Mouse (Mus musculus) left cerebral cortex, postnatal 10 days (tissue): ENCODE data around the gene Unc5b. TPM values are rescaled to one million over a fixed set of nuclear protein-coding genes. Genes with fewer than 3 reads are reported as not detected.
"Not testable (repeated sequence)": the region's sequence is repeated elsewhere in the genome, so short reads cannot be mapped to it uniquely, and the experiment has no call there.

Experiments used
- DNase-seq, 2 experiments: peaks; one replicate each; pipeline ENCODE4 v3.0.0; 2021 to 2022; ENCODE audit warnings: low spot score in 2 of 2, mixed read lengths in 1 of 2; ENCODE audit errors: extremely low spot score in 1 of 2
- intact Hi-C: fragments of 180-260 bp; cut with DNase I; formaldehyde crosslinking; loops from one replicate; pipeline ENCODE4 v1.15.1; 2025
- total RNA-seq, 2 experiments: library from RNA; stranded (reverse); gene quantifications; 2 replicates each; pipeline ENCODE4 v1.2.3; 2021

Unc5b gene
- total RNA-seq, 2 experiments from 2014 or later: 7.6 to 8.3 TPM

GRCm38 (mm10) chr10:60778542-60778941 lies 52.8 kb downstream of the Unc5b start:
- intact Hi-C loops: loop anchor here (2.0 to 5.0 kb wide), 3 partner anchors 49 to 289 kb away; no protein-coding TSS in a partner anchor
- DNase-seq: peak; percentile 5 to 60

- intact Hi-C loops: loop anchor here (5.0 kb wide), 2 partner anchors 52 to 292 kb away; no protein-coding TSS in a partner anchor
Observed at GRCm38 (mm10) chr10:60775473-60775872, 55.9 kb downstream of the Unc5b start.

DNA sequence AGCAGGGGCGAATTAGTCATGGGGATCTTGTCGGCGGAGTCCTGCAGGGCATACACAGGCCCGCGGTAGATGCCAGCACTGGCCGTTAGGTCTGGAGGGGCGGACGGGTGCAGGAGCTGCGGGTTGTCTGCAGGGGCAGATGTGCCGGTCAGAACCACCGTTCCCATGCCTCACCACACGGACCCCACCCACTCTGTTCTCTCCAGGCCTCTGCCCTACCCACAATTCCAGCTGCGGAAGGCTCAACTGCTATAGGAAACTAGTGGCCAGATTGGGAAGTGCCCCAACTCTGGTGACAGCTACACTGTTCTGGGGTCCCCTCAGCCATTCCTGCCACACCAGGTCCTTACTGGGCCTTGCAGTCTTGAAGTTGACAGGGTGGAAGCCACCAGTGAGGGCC lies 56.8 kb downstream of the Unc5b start:
- DNase-seq: no peak
- intact Hi-C loops: loop anchor here (5.0 kb wide), 2 partner anchors 53 to 293 kb away; no protein-coding TSS in a partner anchor

More at GRCm38 (mm10) chr10:60775473-60775872, 55.9 kb downstream of the Unc5b start:
- DNase-seq: no peak

DNA sequence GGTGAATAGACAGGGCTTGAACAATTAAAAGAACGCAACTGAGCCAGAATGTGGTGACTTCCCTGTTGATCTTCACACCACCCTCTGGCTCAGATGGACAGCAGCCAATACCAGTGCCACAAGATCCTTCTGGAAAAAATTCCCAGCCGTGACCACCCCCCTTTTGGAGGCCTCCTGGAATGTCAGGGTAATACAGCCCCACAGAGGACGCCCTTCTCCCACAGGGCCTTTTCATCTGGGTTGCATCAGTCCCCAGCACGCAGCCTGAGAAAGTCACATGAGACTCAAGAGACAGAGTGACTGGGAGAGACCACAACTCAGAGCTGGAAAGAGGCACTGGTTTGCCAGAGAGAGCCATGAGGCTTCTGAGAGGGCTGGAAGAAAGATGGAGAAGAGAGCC lies 60.5 kb downstream of the Unc5b start:
- DNase-seq: no peak
- intact Hi-C loops: no loop called here

- DNase-seq: no peak
- intact Hi-C loops: no loop called here
Observed at GRCm38 (mm10) chr10:60768614-60769013, 62.8 kb downstream of the Unc5b start.

GRCm38 (mm10) chr10:60767400-60767799 lies 64.0 kb downstream of the Unc5b start:
- intact Hi-C loops: no loop called here

GRCm38 (mm10) chr10:60762126-60762525 lies 69.3 kb downstream of the Unc5b start:
- intact Hi-C loops: no loop called here

More at GRCm38 (mm10) chr10:60767400-60767799, 64.0 kb downstream of the Unc5b start:
- no peak for DNase-seq

GRCm38 (mm10) chr10:60760377-60760776 lies 71.0 kb downstream of the Unc5b start:
- DNase-seq: peak; percentile 92 to 94
- intact Hi-C loops: no loop called here

More at GRCm38 (mm10) chr10:60762126-60762525, 69.3 kb downstream of the Unc5b start:
- DNase-seq: no peak

DNA sequence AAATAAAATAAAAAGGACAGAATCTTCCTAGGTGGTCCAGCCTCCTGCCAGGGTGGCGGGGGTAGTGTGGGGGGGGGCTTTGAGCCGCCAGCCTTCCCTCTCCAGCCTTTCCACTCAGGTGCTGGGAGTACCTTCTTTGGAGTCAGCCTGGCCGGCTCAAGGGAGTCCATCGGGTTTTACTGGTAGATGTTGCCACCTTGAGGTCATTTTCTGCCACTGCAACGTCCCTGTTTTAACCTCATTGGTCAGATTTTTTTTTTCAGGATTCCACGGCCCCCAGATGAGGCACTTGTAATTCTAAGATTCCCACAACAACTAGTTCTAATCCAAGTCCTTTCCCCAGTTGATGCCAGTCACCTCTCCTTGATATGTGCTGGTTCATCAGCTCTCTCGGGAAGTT lies 74.4 kb downstream of the Unc5b start:
- intact Hi-C loops: loop anchor here (5.0 to 10.0 kb wide), 4 partner anchors 225 to 612 kb away; no protein-coding TSS in a partner anchor
- peak; percentile 58 to 73 for DNase-seq

DNA sequence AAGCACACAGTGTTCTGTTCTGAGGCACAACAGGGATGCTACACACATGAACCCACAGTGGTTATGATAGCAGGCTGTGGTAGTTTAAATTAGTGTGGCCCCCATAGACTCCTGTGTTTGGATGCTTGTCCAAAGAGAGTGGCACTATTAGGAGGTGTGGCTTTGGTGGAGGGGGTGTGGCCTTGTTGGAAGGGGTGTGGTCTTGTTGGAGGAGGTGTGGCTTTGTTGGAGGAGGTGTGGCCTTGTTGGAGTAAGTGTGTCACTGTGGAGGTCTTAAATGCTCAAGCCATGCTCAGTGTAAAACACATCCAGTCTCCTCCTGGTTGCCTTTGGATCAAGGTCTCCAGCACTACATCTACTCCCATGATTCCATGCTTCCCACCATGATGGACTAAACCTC lies 75.2 kb downstream of the Unc5b start:
- intact Hi-C loops: loop anchor here (5.0 to 10.0 kb wide), 4 partner anchors 224 to 611 kb away; no protein-coding TSS in a partner anchor
- DNase-seq: no peak

- intact Hi-C loops: loop anchor here (5.0 to 10.0 kb wide), 2 partner anchors 67 to 609 kb away; no protein-coding TSS in a partner anchor
- no peak for DNase-seq
Observed at GRCm38 (mm10) chr10:60753941-60754340, 77.4 kb downstream of the Unc5b start.

GRCm38 (mm10) chr10:60753261-60753660 lies 78.1 kb downstream of the Unc5b start:
- intact Hi-C loops: loop anchor here (5.0 to 10.0 kb wide), 2 partner anchors 66 to 608 kb away; no protein-coding TSS in a partner anchor
- no peak for DNase-seq

GRCm38 (mm10) chr10:60752040-60753020 lies 79.1 kb downstream of the Unc5b start, which contains the start of gene Slc29a3:
TSS of gene Slc29a3 (minus strand) at chr10:60752794.
- peak; percentile 89 to 98 for DNase-seq
- intact Hi-C loops: loop anchor here (5.0 to 10.0 kb wide), 2 partner anchors 65 to 608 kb away; no protein-coding TSS in a partner anchor

- no peak for DNase-seq
- intact Hi-C loops: no loop called here
Observed at GRCm38 (mm10) chr10:60747667-60748212, 83.6 kb downstream of the Unc5b start.

DNA sequence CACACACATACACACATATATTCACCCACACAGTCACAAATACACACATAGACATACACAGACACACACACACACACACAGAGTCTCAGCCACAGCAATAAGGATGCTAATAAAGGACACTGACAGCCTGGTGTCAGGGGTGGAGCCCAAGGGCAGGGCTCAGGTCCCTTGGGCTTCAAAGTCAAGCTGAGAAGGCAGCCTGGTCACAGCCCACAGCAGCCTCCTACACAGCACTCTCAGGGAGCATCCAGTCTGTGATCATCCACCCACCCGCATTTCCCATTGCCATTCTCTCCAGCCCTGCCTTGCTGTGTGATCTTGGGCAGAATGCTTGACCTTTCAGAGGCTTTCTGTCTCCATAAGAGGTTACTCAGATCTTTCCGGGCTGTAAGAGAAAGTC lies 84.9 kb downstream of the Unc5b start:
- intact Hi-C loops: no loop called here
- no peak for DNase-seq

DNA sequence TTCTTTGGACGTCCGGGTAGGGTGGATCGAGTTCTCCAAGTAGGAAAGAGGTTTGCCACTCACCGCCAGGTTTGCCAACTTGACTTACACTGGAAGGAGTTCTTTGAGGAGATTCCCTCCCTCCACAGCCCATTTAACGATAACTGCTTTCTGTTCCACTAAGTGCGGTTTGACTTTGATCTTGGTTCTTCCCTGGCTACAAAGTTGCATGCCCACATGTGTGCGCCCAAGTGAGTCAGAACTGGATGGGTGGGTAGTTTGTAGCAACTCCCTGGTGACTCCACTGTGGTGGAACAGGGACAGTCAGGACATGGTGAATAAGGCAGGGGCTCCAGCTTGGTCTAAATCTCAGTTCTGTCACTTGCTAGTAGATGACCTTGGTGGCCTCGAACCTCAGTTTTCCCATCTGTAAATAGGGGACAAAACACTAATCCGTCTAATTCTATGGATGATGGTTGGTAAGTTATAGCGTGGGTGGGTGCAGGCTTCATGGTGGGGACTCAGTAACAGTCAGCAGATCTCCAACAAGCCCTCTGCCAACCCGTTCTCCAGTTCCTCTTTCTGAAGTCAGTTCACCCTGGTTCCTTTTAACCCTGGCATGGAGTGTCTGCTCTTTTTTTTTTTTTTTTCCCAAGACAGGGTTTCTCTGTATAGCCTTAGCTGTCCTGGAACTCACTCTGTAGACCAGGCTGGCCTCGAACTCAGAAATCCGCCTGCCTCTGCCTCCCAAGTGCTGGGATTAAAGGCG lies 86.7 kb downstream of the Unc5b start:
- DNase-seq: no peak
- intact Hi-C loops: no loop called here

- DNase-seq: no peak
- intact Hi-C loops: no loop called here
Observed at GRCm38 (mm10) chr10:60743681-60744080, 87.7 kb downstream of the Unc5b start.

GRCm38 (mm10) chr10:60742942-60743341 lies 88.4 kb downstream of the Unc5b start:
- no peak for DNase-seq
- intact Hi-C loops: no loop called here

- intact Hi-C loops, DNase-seq: not testable (repeated sequence)
Observed at GRCm38 (mm10) chr10:60742296-60742695, 89.1 kb downstream of the Unc5b start.
